Mouse (Mus musculus): ENCODE results near the gene Hs3st4. TPM values are rescaled to one million over a fixed set of nuclear protein-coding genes. Genes with fewer than 3 reads are reported as not detected.

The Hs3st4 gene
- polyA plus RNA-seq, 1 experiment from 2014 or later = 7.6 TPM

- Histone ChIP-seq H3K27me3 (no peaks in the 10 kb centered on the region), H3K4me1 (replicated peaks) (no peaks in the 10 kb centered on the region), H3K27ac (no peak overlapping the region), H3K4me3 (replicated peaks) (no peak overlapping the region), H3K4me2 (replicated peaks) (no peak overlapping the region), H3K9ac (replicated peaks) (no peak overlapping the region), H3K9me3 (no peaks in the 10 kb centered on the region), H3K36me3 (no peaks in the 10 kb centered on the region)
- ATAC-seq = no peak
- 95% methylated on average over 6 of the region's 6 CpGs for WGBS
Observed at GRCm38 (mm10) chr7:124141229-124141628, 158.6 kb downstream of the Hs3st4 start.

GRCm38 (mm10) chr7:124150901-124151300, 168.2 kb downstream of the Hs3st4 start:
- no peaks in the 10 kb centered on the region for H3K4me1 ChIP-seq (replicated peaks)
- 75% methylated on average over 2 of the region's 2 CpGs for WGBS
- H3K4me2 ChIP-seq (replicated peaks) = no peak overlapping the region
- no peaks in the 10 kb centered on the region for H3K36me3 ChIP-seq
- no peaks in the 10 kb centered on the region for H3K27me3 ChIP-seq
- ATAC-seq = no peak
- no peak overlapping the region for H3K4me3 ChIP-seq (replicated peaks)
- no peak overlapping the region for H3K9ac ChIP-seq (replicated peaks)
- H3K9me3 ChIP-seq = no peaks in the 10 kb centered on the region
- H3K27ac ChIP-seq = no peak overlapping the region

GRCm38 (mm10) chr7:124163301-124163700, 180.6 kb downstream of the Hs3st4 start:
- WGBS = 98% methylated on average over 1 of the region's 1 CpGs
- no peak for ATAC-seq
- Histone ChIP-seq H3K4me2 (replicated peaks) (no peak overlapping the region), H3K4me3 (replicated peaks) (no peak overlapping the region), H3K9ac (replicated peaks) (no peak overlapping the region), H3K9me3 (no peaks in the 10 kb centered on the region), H3K36me3 (no peaks in the 10 kb centered on the region), H3K27me3 (no peaks in the 10 kb centered on the region), H3K4me1 (replicated peaks) (no peaks in the 10 kb centered on the region), H3K27ac (no peak overlapping the region)

GRCm38 (mm10) chr7:124166229-124166628, 183.6 kb downstream of the Hs3st4 start:
- WGBS = 70% methylated on average over 1 of the region's 1 CpGs
- H3K4me2 ChIP-seq (replicated peaks) = no peak overlapping the region
- no peak overlapping the region for H3K27ac ChIP-seq
- no peaks in the 10 kb centered on the region for H3K36me3 ChIP-seq
- no peak overlapping the region for H3K4me3 ChIP-seq (replicated peaks)
- H3K9ac ChIP-seq (replicated peaks) = no peak overlapping the region
- no peak for ATAC-seq
- H3K4me1 ChIP-seq (replicated peaks) = no peaks in the 10 kb centered on the region
- H3K9me3 ChIP-seq = no peaks in the 10 kb centered on the region
- H3K27me3 ChIP-seq = no peaks in the 10 kb centered on the region

- no peaks in the 10 kb centered on the region for H3K36me3 ChIP-seq
- H3K9ac ChIP-seq (replicated peaks) = no peak overlapping the region
- no peaks in the 10 kb centered on the region for H3K27me3 ChIP-seq
- no peak overlapping the region for H3K27ac ChIP-seq
- WGBS = 82% methylated on average over 2 of the region's 2 CpGs
- no peak overlapping the region for H3K4me3 ChIP-seq (replicated peaks)
- no peaks in the 10 kb centered on the region for H3K4me1 ChIP-seq (replicated peaks)
- no peaks in the 10 kb centered on the region for H3K9me3 ChIP-seq
- no peak overlapping the region for H3K4me2 ChIP-seq (replicated peaks)
- no peak for ATAC-seq
Observed at GRCm38 (mm10) chr7:124168796-124169195, 186.1 kb downstream of the Hs3st4 start.

GRCm38 (mm10) chr7:124170001-124170400, 187.3 kb downstream of the Hs3st4 start:
- H3K36me3 ChIP-seq = no peaks in the 10 kb centered on the region
- H3K27ac ChIP-seq = no peak overlapping the region
- no peak overlapping the region for H3K9ac ChIP-seq (replicated peaks)
- no peak overlapping the region for H3K4me3 ChIP-seq (replicated peaks)
- no peaks in the 10 kb centered on the region for H3K4me1 ChIP-seq (replicated peaks)
- no peaks in the 10 kb centered on the region for H3K27me3 ChIP-seq
- H3K4me2 ChIP-seq (replicated peaks) = no peak overlapping the region
- 86% methylated on average over 2 of the region's 2 CpGs for WGBS
- no peaks in the 10 kb centered on the region for H3K9me3 ChIP-seq
- ATAC-seq = no peak

- H3K27me3 ChIP-seq = no peaks in the 10 kb centered on the region
- H3K27ac ChIP-seq = no peak overlapping the region
- ATAC-seq = no peak
- H3K4me3 ChIP-seq (replicated peaks) = no peak overlapping the region
- no peak overlapping the region for H3K9ac ChIP-seq (replicated peaks)
- H3K4me1 ChIP-seq (replicated peaks) = no peaks in the 10 kb centered on the region
- no peaks in the 10 kb centered on the region for H3K36me3 ChIP-seq
- H3K9me3 ChIP-seq = no peaks in the 10 kb centered on the region
- H3K4me2 ChIP-seq (replicated peaks) = no peak overlapping the region
Observed at GRCm38 (mm10) chr7:124171992-124172391, 189.3 kb downstream of the Hs3st4 start.

DNA sequence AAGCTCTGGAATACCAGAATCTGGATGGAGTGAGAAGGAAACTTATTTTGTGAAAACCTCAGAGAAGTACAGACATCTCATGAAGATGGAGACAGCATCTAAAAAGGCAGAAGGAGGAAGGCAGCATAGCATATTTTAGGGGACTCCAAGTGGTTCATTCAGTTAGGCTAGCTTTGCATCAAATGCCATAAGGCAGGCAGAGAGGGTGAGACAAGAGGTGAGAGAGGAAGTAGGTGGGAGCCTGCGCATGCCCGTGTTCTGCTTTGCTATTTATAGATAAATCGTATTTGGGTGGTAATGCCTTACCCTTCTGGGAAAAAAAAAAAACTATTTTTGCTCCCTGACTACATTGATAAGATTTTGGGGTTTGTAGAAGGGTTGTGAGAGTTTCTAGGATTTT, 198.3 kb downstream of the Hs3st4 start:
- Histone ChIP-seq H3K27ac (no peak overlapping the region), H3K4me1 (replicated peaks) (no peaks in the 10 kb centered on the region), H3K27me3 (no peaks in the 10 kb centered on the region), H3K36me3 (no peaks in the 10 kb centered on the region), H3K4me3 (replicated peaks) (no peak overlapping the region), H3K9me3 (no peaks in the 10 kb centered on the region), H3K4me2 (replicated peaks) (no peak overlapping the region), H3K9ac (replicated peaks) (no peak overlapping the region)
- WGBS = 97% methylated on average over 3 of the region's 3 CpGs
- no peak for ATAC-seq

DNA sequence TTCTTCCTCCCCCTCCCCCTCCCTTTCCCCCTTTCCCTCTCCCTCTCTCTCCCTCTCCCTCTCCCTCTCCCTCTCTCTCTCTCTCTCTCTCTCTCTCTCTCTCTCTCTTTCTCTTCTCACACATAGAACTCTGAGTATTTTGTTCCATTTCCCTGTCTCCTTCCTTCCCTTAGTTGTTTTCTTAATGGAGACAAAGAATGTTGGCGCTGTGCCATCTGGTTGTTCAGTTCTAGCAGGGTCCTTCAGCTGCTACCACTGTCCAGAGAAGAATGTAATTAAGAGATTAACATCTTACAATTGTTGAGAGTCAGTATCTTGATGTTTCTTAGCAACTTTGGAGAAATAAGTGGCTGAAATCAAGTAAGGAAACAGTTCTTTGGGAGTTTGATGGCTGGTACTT, 202.0 kb downstream of the Hs3st4 start:
- Histone ChIP-seq H3K4me2 (replicated peaks) (no peak overlapping the region), H3K4me3 (replicated peaks) (no peak overlapping the region), H3K36me3 (no peaks in the 10 kb centered on the region), H3K4me1 (replicated peaks) (no peaks in the 10 kb centered on the region), H3K27me3 (no peaks in the 10 kb centered on the region), H3K27ac (no peak overlapping the region), H3K9ac (replicated peaks) (no peak overlapping the region), H3K9me3 (no peaks in the 10 kb centered on the region)
- no peak for ATAC-seq
- WGBS = 77% methylated on average over 1 of the region's 1 CpGs

DNA sequence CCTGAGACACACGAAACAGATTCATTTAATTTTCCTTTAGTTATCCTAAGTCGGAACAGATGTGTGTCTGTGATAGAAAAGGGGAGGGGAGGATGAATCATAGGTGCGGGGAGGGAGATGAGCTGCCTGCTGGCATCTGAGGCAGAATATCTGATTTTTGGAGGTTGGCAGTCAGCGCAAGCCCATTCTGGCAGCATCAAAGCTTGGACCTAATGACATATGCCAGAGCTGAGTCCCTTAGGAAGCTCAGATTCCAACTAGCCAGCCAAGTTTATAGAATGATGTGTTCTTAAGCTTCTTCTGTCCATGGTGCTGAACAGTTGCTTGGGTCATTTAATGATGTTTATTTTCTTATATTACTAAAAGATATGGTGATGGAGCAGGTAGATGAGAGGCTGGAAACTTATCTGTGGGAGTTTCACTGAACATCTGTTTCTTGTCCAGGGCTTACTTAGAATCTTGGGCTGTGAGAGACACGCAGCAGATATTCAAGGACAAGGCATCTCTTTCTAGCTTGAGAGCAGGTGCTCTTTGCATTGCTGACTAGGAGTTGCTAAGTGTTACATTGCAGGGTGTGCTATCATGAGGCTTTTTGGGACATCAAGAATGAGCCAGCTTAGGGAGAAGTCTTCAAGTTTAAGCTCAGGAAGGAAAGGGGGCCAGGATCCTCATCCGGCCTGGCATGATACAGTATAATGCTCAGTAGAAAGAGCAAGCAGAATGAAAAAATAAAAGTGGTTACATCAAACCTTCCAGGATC, 216.3 kb downstream of the Hs3st4 start:
- Histone ChIP-seq H3K27ac (no peak overlapping the region), H3K4me2 (replicated peaks) (no peak overlapping the region), H3K9ac (replicated peaks) (no peak overlapping the region), H3K27me3 (no peaks in the 10 kb centered on the region), H3K9me3 (no peaks in the 10 kb centered on the region), H3K4me3 (replicated peaks) (no peak overlapping the region), H3K4me1 (replicated peaks) (no peaks in the 10 kb centered on the region), H3K36me3 (no peaks in the 10 kb centered on the region)
- ATAC-seq = no peak
- 85% methylated on average over 6 of the region's 6 CpGs for WGBS

DNA sequence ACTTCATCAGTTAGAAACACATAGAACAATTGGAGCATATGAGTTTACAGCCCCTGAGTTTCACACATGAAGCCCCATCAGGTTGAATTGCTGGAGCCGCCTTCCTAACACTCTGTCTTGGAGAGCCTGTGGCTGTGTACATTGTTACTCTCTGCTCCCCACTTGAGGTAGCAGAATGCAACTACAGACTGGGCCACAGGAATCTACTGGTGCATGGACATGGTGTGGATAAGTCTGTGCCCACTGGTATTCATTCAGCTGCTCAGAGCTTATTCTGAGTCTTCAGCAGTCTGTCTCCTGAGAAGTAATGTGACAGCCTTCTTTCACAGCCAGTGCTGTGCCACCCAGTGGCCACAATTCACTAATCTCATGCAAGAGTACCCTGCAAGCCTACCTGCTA, 234.3 kb downstream of the Hs3st4 start:
- Histone ChIP-seq H3K4me2 (replicated peaks) (no peak overlapping the region), H3K36me3 (no peaks in the 10 kb centered on the region), H3K4me3 (replicated peaks) (no peak overlapping the region), H3K9me3 (no peaks in the 10 kb centered on the region), H3K9ac (replicated peaks) (no peak overlapping the region), H3K27me3 (no peaks in the 10 kb centered on the region), H3K4me1 (replicated peaks) (0 out of 2 replicates have a peak, but pooled peaks cover 13% of the 10 kb centered on the region), H3K27ac (no peak overlapping the region)
- 87% methylated on average over 1 of the region's 1 CpGs for WGBS
- no peak for ATAC-seq

- Histone ChIP-seq H3K9ac (replicated peaks) (no peak overlapping the region), H3K27me3 (no peaks in the 10 kb centered on the region), H3K4me1 (replicated peaks) (0 out of 2 replicates have a peak, but pooled peaks cover 13% of the 10 kb centered on the region), H3K9me3 (no peaks in the 10 kb centered on the region), H3K27ac (no peak overlapping the region), H3K4me2 (replicated peaks) (no peak overlapping the region), H3K4me3 (replicated peaks) (no peak overlapping the region), H3K36me3 (no peaks in the 10 kb centered on the region)
- WGBS = 65% methylated on average over 10 of the region's 10 CpGs
- no peak for ATAC-seq
Observed at GRCm38 (mm10) chr7:124220556-124220955, 237.9 kb downstream of the Hs3st4 start.
